Mouse (Mus musculus): ENCODE results near the gene Cdt1. TPM values are rescaled to one million over a fixed set of nuclear protein-coding genes. Genes with fewer than 3 reads are reported as not detected.

Gene Cdt1
- polyA plus RNA-seq (2012; rRNA removed): 7.6 and 8.8 TPM in 2 replicates

DNA sequence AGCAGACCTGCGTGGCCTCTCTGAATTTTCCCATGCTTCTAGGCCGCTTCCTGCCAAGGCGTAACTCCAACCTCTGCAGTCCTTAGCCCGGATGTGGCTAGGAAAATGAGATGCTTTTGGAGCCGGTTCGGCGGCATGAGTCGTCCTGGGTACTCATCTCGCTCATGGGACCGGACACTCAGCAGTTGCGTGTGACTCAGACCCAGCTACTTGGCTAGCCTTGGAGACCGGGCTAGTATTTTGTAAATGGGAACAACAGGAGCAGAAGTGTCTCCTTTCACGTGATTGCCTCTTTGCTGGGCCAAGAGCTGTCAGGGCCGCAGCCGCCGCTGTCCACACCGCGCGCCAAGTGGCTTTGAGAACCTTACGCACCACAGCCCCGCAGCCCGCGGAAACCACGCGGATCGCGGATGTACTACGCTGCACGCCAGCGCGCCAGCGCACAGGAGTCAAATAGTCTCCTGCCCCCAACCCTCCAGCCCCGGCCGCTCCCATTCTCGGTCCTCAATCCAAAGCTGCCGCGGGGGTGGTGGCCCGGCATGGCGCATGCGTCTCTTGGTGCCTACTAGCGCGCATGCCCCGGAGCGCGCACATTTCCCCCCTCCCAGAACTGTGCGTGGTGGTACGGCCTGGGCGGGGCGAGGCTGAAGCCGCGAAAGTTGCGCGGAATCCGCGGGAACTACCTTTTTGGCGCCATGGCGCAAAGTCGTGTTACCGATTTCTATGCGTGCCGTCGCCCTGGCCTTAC is at the start of gene Cdt1:
TSS of gene Cdt1 (plus strand) at position 655 of the 748 bp plus-strand sequence.
- Histone ChIP-seq H3K4me3 (replicated peaks; ENCODE audit: insufficient read depth, low read depth, low read length) (peak within 1 kb of the TSS; percentile 76), H3K27me3 (ENCODE audit: control insufficient read depth, insufficient read depth, low read length) (no peaks in the 10 kb centered on the region), H3K27ac (ENCODE audit: insufficient read depth, low read length) (peak within 1 kb of the TSS; percentile 80), H3K4me1 (ENCODE audit: control insufficient read depth, insufficient read depth, low read length) (peaks cover 33% of the 10 kb centered on the region)
- TF ChIP-seq CTCF (IDR thresholded peaks at IDR 0.05; ENCODE audit: borderline replicate concordance, insufficient read depth, low read depth, low read length) (no peak), POLR2A (IDR thresholded peaks at IDR 0.05; ENCODE audit: borderline replicate concordance, insufficient read depth, low read length) (peak; percentile 81)
- WGBS: under 1% methylated on average over 62 of the region's 62 CpGs
- DNase-seq: peak; percentile 96 to 97

DNA sequence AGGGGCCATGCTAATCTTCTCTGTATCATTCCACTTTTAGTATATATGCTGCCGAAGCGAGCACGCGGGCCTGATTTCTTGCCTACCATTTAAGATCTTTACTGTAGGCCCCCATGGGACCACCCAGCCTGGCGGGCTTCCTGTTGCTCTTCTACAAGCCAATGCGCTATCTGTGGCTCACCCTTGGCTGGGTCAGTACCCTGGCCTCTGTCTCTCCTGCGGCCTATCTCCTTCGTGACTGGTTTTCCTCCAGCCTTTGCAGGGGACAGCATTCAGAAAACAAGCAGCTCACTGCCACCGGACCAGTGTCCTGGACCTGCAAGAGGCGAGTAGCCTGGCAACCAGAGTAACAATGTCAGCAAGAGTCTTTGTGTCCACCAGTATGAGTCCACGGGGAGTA is 47.2 kb upstream of the Cdt1 start:
- TF ChIP-seq CTCF (IDR thresholded peaks at IDR 0.05; ENCODE audit: borderline replicate concordance, insufficient read depth, low read depth, low read length) (no peak), POLR2A (IDR thresholded peaks at IDR 0.05; ENCODE audit: borderline replicate concordance, insufficient read depth, low read length) (no peak)
- H3K4me1 ChIP-seq (ENCODE audit: control insufficient read depth, insufficient read depth, low read length): 0 out of 2 replicates have a peak, but pooled peaks cover 14% of the 10 kb centered on the region
- 72% methylated on average over 11 of the region's 11 CpGs for WGBS
- DNase-seq: no peak
- H3K27me3 ChIP-seq (ENCODE audit: control insufficient read depth, insufficient read depth, low read length): no peaks in the 10 kb centered on the region
- H3K27ac ChIP-seq (ENCODE audit: insufficient read depth, low read length): no peak overlapping the region
- H3K4me3 ChIP-seq (replicated peaks; ENCODE audit: insufficient read depth, low read depth, low read length): no peak overlapping the region

DNA sequence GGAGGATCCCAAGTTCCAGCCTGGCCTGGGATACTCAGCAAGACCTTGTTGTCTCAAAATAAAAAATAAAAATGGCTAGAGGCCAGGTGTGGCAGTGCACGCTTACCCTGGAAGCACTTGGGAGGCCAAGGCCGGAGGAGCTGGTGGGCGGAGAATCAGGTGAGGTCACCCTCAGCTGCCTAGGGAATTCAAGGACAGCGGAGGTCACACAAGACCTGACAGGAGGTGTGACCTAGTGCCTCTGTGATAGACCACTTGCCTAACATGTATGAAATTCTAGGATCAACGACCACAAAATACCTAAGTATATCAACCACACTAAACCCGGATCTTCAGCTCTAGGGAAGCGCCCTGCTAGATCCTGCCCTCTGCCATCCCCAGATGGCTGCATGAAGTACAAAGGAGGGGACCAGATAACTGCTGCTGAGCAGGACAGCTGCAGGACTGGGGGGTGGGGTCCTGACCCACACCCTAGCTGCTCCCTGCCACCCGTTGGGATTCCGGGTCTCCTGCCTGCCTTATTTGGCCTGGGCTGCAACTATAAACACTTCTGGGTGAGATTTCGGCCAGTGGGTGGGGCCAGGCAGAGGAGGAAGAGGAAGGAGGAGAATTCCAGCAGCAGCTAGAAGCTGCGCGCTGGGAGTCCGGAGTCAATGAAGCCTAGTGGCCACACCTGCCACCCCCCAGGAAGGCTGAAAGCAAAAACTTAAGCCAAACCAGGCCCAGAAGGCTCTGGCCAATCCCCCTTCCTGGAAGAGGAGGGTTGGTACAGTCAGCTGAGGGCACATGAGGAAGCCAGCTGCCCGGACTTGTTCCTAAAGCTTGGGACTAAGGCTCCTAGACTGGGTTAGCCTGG is 44.8 kb upstream of the Cdt1 start:
- WGBS: 65% methylated on average over 14 of the region's 14 CpGs
- no peak overlapping the region for H3K27ac ChIP-seq (ENCODE audit: insufficient read depth, low read length)
- H3K4me1 ChIP-seq (ENCODE audit: control insufficient read depth, insufficient read depth, low read length): 0 out of 2 replicates have a peak, but pooled peaks cover 14% of the 10 kb centered on the region
- no peak overlapping the region for H3K4me3 ChIP-seq (replicated peaks; ENCODE audit: insufficient read depth, low read depth, low read length)
- H3K27me3 ChIP-seq (ENCODE audit: control insufficient read depth, insufficient read depth, low read length): no peaks in the 10 kb centered on the region
- TF ChIP-seq POLR2A (IDR thresholded peaks at IDR 0.05; ENCODE audit: borderline replicate concordance, insufficient read depth, low read length) (no peak), CTCF (IDR thresholded peaks at IDR 0.05; ENCODE audit: borderline replicate concordance, insufficient read depth, low read depth, low read length) (no peak)
- DNase-seq: no peak

DNA sequence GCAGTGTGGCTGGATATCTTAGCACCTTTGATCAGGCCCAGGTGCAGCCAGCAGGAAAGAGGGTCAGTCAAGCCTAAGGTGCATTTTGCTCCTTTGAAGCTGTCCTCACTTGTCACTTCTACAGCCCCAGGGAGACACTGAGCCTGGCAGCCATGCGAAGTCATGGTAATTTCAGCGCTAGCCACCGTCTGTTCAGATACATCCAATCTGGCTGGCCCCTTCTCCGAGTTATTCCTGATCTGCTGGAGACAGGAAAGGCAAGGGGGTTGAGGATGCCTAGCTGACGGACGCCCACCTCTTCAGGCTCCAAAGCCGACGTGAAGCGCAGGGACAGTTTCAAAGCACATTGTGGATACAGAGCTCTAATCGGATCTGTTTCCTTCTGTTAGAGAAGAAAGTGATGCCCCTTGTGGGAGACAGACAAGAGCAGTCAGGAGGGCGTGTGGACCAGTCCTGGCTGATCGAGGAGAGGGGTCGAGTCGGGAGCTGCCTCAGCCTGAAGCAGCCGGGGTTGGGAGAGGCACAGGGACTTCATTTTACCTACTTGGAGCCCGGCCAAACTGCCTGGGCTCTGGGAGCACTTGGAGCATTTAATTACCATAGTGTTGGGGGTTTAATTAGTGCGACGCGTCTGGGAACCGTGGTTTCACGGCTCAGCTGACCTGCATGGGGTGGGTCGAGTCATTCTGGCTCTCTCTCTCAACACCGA is 44.0 kb upstream of the Cdt1 start:
- WGBS: 11% methylated on average over 23 of the region's 23 CpGs
- Histone ChIP-seq H3K4me3 (replicated peaks; ENCODE audit: insufficient read depth, low read depth, low read length) (no peak overlapping the region), H3K27ac (ENCODE audit: insufficient read depth, low read length) (no peak overlapping the region), H3K4me1 (ENCODE audit: control insufficient read depth, insufficient read depth, low read length) (0 out of 2 replicates have a peak, but pooled peaks cover 14% of the 10 kb centered on the region), H3K27me3 (ENCODE audit: control insufficient read depth, insufficient read depth, low read length) (no peaks in the 10 kb centered on the region)
- TF ChIP-seq CTCF (IDR thresholded peaks at IDR 0.05; ENCODE audit: borderline replicate concordance, insufficient read depth, low read depth, low read length) (no peak), POLR2A (IDR thresholded peaks at IDR 0.05; ENCODE audit: borderline replicate concordance, insufficient read depth, low read length) (no peak)
- DNase-seq: peak in 1 of 2 experiments; percentile 37

DNA sequence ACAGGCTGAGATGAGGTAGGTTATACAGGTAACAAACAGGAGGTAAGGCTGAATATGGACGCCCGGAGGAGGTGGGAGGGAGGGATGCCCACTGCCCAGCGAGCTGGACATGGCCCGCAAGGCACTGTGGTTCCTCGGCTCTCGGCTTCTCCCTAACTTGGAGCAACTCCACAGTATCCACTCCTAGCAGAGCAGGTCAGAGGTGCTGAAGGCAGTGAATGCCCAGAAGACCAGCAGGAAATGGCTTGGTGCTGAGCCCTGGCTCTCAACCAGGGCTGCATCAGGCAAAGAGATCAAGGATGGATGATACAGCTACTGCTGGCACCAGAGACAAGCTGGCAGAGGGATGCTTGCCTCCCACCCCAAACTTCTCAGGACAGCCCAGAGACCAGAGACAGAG is 43.3 kb upstream of the Cdt1 start:
- H3K27ac ChIP-seq (ENCODE audit: insufficient read depth, low read length): no peak overlapping the region
- H3K4me3 ChIP-seq (replicated peaks; ENCODE audit: insufficient read depth, low read depth, low read length): no peak overlapping the region
- no peaks in the 10 kb centered on the region for H3K27me3 ChIP-seq (ENCODE audit: control insufficient read depth, insufficient read depth, low read length)
- peak in 1 of 2 experiments; percentile 22 for DNase-seq
- 0 out of 2 replicates have a peak, but pooled peaks cover 14% of the 10 kb centered on the region for H3K4me1 ChIP-seq (ENCODE audit: control insufficient read depth, insufficient read depth, low read length)
- TF ChIP-seq CTCF (IDR thresholded peaks at IDR 0.05; ENCODE audit: borderline replicate concordance, insufficient read depth, low read depth, low read length) (no peak), POLR2A (IDR thresholded peaks at IDR 0.05; ENCODE audit: borderline replicate concordance, insufficient read depth, low read length) (no peak)
- 37% methylated on average over 6 of the region's 6 CpGs for WGBS

DNA sequence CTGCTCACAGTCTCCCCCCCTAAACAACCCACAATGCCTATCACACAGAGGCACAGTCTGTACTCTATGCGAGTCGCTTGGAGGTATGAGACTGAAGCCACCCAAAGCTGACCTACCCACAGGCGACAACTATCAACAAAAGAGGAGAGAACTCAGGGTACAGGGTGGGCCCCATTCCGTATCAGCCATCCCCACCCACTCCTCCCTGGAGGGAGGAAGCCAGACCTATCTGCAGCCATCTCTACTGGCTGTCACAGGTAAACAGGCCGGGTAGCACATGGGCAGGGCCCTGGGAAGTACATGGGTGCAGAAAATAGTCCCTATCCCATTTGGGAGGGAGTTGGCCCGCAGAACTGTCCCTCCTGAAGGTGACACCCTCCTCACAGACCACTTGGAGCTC is 42.8 kb upstream of the Cdt1 start:
- no peak overlapping the region for H3K4me3 ChIP-seq (replicated peaks; ENCODE audit: insufficient read depth, low read depth, low read length)
- 86% methylated on average over 6 of the region's 6 CpGs for WGBS
- H3K27me3 ChIP-seq (ENCODE audit: control insufficient read depth, insufficient read depth, low read length): no peaks in the 10 kb centered on the region
- DNase-seq: no peak
- H3K27ac ChIP-seq (ENCODE audit: insufficient read depth, low read length): no peak overlapping the region
- H3K4me1 ChIP-seq (ENCODE audit: control insufficient read depth, insufficient read depth, low read length): 0 out of 2 replicates have a peak, but pooled peaks cover 14% of the 10 kb centered on the region
- TF ChIP-seq POLR2A (IDR thresholded peaks at IDR 0.05; ENCODE audit: borderline replicate concordance, insufficient read depth, low read length) (no peak), CTCF (IDR thresholded peaks at IDR 0.05; ENCODE audit: borderline replicate concordance, insufficient read depth, low read depth, low read length) (no peak)

DNA sequence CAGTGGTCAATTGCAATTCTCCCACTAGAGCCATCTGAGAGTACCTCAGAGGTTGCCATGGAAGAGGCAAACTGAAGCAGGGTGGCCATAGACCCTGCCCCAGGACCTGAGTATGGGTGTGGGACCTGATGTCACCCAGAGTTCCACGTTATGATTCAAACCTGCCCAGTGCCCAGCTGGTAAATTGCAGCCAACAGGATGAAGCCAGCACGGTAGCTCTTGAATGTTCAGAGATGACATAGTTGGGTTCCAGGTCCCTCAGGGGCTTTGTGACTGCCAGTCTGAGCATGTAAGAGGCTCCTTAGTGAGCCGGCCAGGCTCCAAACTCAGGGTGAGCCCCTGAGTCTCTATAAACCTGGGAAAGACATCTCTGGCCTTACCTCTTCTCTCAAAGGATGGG is 41.7 kb upstream of the Cdt1 start:
- 74% methylated on average over 3 of the region's 3 CpGs for WGBS

More for the DNA sequence above, 41.7 kb upstream of the Cdt1 start:
- TF ChIP-seq CTCF (IDR thresholded peaks at IDR 0.05; ENCODE audit: borderline replicate concordance, insufficient read depth, low read depth, low read length) (no peak), POLR2A (IDR thresholded peaks at IDR 0.05; ENCODE audit: borderline replicate concordance, insufficient read depth, low read length) (no peak)
- Histone ChIP-seq H3K27me3 (ENCODE audit: control insufficient read depth, insufficient read depth, low read length) (no peaks in the 10 kb centered on the region), H3K4me1 (ENCODE audit: control insufficient read depth, insufficient read depth, low read length) (0 out of 2 replicates have a peak, but pooled peaks cover 14% of the 10 kb centered on the region), H3K27ac (ENCODE audit: insufficient read depth, low read length) (no peak overlapping the region), H3K4me3 (replicated peaks; ENCODE audit: insufficient read depth, low read depth, low read length) (no peak overlapping the region)
- DNase-seq: no peak
